Mouse (Mus musculus) adrenal gland (tissue): ENCODE results near the gene 1700047I17Rik2.
"Not testable (repeated sequence)": the region's sequence is repeated elsewhere in the genome, so short reads cannot be mapped to it uniquely, and the experiment has no call there.

Experiments used
- intact Hi-C: fragments of 180-260 bp; cut with DNase I; formaldehyde crosslinking; loops from one replicate; pipeline ENCODE4 v1.15.1; 2025
- long read RNA-seq, 2 experiments: library from polyadenylated mRNA; unstranded; transcript quantifications; one replicate each; pipeline ENCODE4 v2.0.0; 2020; ENCODE audit warnings: borderline replicate concordance in 1 of 2; ENCODE audit not compliant: insufficient replicate concordance in 1 of 2

The 1700047I17Rik2 gene
- long read RNA-seq, experiment 1, transcript 1700047I17Rik2-201 (5 exons, 3,863 nt): major isoform, 15 of 19 reads
- long read RNA-seq, experiment 1, partial matches to known transcripts: 1 of 19 reads
- long read RNA-seq, experiment 1, other reads (novel, unspliced or antisense): 3 of 19 reads
- long read RNA-seq, experiment 2, transcript 1700047I17Rik2-201 (5 exons, 3,863 nt): major isoform, 11 of 15 reads
- long read RNA-seq, experiment 2, partial matches to known transcripts: 1 of 15 reads
- long read RNA-seq, experiment 2, other reads (novel, unspliced or antisense): 3 of 15 reads

- intact Hi-C loops: not testable (repeated sequence)
Observed at GRCm38 (mm10) chr12:55199306-55199705, at the start of gene 1700047I17Rik2. Gene 1700047I17Rik2, plus strand, starts transcription at chr12:55199592.

GRCm38 (mm10) chr12:55154559-55155448 lies 44.6 kb upstream of the 1700047I17Rik2 start, which contains the start of gene Srp54b:
Gene Srp54b, plus strand, starts transcription at chr12:55155104.
- intact Hi-C loops: not testable (repeated sequence)

- intact Hi-C loops: not testable (repeated sequence)
Observed at GRCm38 (mm10) chr12:55155449-55155783, 44.0 kb upstream of the 1700047I17Rik2 start.

GRCm38 (mm10) chr12:55167034-55167557 lies 32.3 kb upstream of the 1700047I17Rik2 start:
- intact Hi-C loops: not testable (repeated sequence)

GRCm38 (mm10) chr12:55187686-55188085 lies 11.7 kb upstream of the 1700047I17Rik2 start:
- intact Hi-C loops: not testable (repeated sequence)

- intact Hi-C loops: not testable (repeated sequence)
Observed at GRCm38 (mm10) chr12:55189127-55189526, 10.3 kb upstream of the 1700047I17Rik2 start.

GRCm38 (mm10) chr12:55199799-55200198 lies 407 bp downstream of the 1700047I17Rik2 start:
- intact Hi-C loops: not testable (repeated sequence)

GRCm38 (mm10) chr12:55212944-55213343 lies 13.6 kb downstream of the 1700047I17Rik2 start:
- intact Hi-C loops: not testable (repeated sequence)

GRCm38 (mm10) chr12:55229626-55230519 lies 30.5 kb downstream of the 1700047I17Rik2 start, which contains the start of gene Srp54c:
Gene Srp54c, plus strand, starts transcription at chr12:55230168.
- intact Hi-C loops: not testable (repeated sequence)

GRCm38 (mm10) chr12:55230520-55230861 lies 31.1 kb downstream of the 1700047I17Rik2 start:
- intact Hi-C loops: not testable (repeated sequence)

GRCm38 (mm10) chr12:55242243-55242642 lies 42.9 kb downstream of the 1700047I17Rik2 start:
- intact Hi-C loops: not testable (repeated sequence)

GRCm38 (mm10) chr12:55261950-55262349 lies 62.6 kb downstream of the 1700047I17Rik2 start:
- intact Hi-C loops: not testable (repeated sequence)

GRCm38 (mm10) chr12:55263385-55263784 lies 64.0 kb downstream of the 1700047I17Rik2 start:
- intact Hi-C loops: not testable (repeated sequence)
